Mouse (Mus musculus) right cerebral cortex, postnatal 4 days (tissue): ENCODE measurements at regions not wholly inside any gene's neighbourhood (a gene's known extent, or its start where the extent isn't known, plus 50 kb on each side); places are given as distances from the start of the nearest gene placed in this dataset.
A peak's percentile ranks its signal among the peaks of the same experiment; 100 is the strongest.

Experiments
- DNase-seq: peaks from one replicate; pipeline ENCODE4 v3.0.0-alpha.2; 2022

DNA sequence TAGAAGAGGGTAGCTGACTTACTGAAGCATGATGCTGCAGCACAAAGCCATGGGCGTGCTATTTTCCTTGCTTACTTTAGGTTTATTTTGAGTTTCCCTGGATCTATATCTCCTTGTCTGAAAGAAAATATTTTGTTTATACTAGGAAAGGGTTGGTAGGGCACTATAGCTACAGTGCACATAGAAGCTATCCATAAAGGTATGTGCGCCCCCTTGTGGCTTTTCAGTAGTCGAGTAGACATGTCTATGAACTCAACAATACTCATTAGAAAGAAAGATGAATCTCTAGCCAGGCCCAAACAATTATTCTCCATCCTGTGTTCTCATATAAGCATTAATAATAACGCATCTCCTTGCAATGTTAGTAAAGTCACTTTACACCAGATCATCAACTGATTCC, 114.3 kb downstream of the Rab38 start:
- DNase-seq: peak; percentile 87

DNA sequence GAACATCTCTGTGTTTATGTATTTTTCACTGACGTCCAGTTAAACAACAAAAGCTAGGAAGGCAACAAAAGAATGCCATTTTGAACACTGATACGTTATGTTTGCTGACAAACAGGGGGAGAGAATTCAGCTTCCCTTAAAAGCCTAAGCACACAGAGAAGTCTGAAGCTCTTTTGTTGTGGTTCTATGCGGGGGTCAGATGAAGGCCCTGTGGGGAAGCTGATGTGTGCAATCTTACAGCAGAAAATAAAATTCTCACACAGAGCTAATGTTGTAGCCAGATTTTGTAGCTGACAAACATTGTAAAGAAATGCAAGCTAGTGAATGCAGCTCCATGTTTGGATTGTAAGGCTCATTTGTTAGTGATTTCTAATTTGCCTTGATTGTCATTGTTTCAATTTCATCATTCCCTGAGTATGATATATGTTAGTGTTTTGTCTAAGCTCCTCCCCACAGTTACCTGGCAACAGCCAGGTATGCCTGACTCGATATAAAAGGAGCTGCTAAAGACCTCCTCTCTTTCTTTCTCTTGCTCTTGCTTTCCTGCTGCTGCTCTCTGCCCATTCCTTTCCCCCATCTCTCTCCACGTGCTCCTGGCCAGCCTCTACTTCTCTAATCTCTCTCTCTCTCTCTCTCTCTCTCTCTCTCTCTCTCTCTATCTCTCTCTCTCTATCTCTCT, 115.0 kb downstream of the Rab38 start:
- no peak for DNase-seq

DNA sequence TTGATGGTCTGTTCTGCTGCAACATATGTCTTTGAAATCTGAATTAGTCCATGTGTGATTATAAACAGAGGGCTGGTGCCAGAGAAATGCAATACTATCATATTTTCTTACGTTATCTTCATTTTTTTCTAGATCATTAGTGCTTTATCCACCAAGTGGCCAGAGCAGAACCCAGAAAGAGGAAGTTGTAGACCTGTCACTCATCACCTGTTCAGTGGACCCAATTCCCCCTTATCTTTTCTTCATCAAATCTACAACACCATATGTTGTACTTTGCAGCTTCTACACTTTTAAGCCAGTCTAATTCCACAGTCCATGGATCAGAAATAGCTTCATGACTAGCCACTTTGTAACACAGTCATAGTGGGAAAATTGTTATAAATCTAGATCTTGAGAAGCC, 145.0 kb downstream of the Rab38 start:
- DNase-seq: no peak

DNA sequence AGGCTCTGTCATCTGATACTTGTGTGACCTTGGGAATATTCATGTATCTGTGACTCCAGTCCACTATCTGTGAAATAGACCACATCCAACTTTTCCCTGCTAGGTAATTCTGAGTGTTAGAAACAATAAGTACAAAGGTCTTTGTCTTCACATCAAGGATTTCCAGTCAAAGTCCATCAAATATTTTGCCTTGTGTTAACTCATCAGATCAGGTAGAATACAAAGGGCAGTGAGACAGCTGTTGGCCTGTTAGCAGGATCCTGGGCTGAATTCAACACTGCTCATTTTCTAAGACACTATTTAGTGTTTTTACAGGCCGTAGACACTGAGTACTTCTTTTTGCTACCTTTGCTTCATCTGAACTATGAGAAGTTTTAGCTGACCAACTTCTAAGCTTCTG, 170.7 kb downstream of the Rab38 start:
- DNase-seq: no peak
